15 mouse cellular contexts compared by ENCODE assay signal in genomic region chr10:74512315-74512714, GRCm38 (mm10).
"Had no signal": no experiment of that assay in that cellular context is flagged by ENCODE, and none has a peak within 500 bp of the region (broad histone marks: within the 10 kb centered on the region; RNA-seq: fewer than 3 reads in every experiment).

No protein-coding gene starts in this region.

- H3K9me3 ChIP-seq: limb, embryonic 13.5 days; midbrain, embryonic 10.5 days; stomach, embryonic 15.5 days had no signal

- H3K36me3 ChIP-seq: limb, embryonic 13.5 days; midbrain, embryonic 10.5 days; stomach, embryonic 15.5 days had no signal

- H3K4me2 ChIP-seq: limb, embryonic 13.5 days; stomach, embryonic 15.5 days had no signal

- DNase-seq: kidney, adult 18-20 months; kidney, postnatal 10 days; kidney, postnatal 4 days; left cerebral cortex, postnatal 4 days; lung, adult 18-20 months; lung, postnatal 4 days; right cerebral cortex, postnatal 14 days; thymus, adult 2 months; thymus, postnatal 25 days had no signal

- ATAC-seq: midbrain, embryonic 16.5 days had no signal

- H3K27me3 ChIP-seq: limb, embryonic 13.5 days; stomach, embryonic 15.5 days had no signal

- H3K27ac ChIP-seq: layer of hippocampus, adult 2 months; limb, embryonic 13.5 days; liver, embryonic 14.5 days; midbrain, embryonic 10.5 days; stomach, embryonic 15.5 days had no signal

- H3K9ac ChIP-seq: limb, embryonic 13.5 days; liver, embryonic 14.5 days; stomach, embryonic 15.5 days had no signal

- H3K4me1 ChIP-seq: limb, embryonic 13.5 days; stomach, embryonic 15.5 days had no signal

- H3K4me3 ChIP-seq: layer of hippocampus, adult 2 months; limb, embryonic 13.5 days; midbrain, embryonic 10.5 days; stomach, embryonic 15.5 days had no signal
